Mouse (Mus musculus) liver, postnatal 0 days (tissue): ENCODE results near the gene Wdr70. TPM values are rescaled to one million over a fixed set of nuclear protein-coding genes. Genes with fewer than 3 reads are reported as not detected.

Experiments
- ATAC-seq: fragments of 200-750 bp; cut with Nextera tagmentation; 2 replicates; pipeline ENCODE4 v1.8.0; 2017; ENCODE audit warnings: mild to moderate bottlenecking, moderate library complexity
- DNase-seq: peaks from one replicate; pipeline ENCODE4 v3.0.0-alpha.2; 2016
- H3K27ac ChIP-seq: fragments of 300-500 bp; sonication (generic); 2 replicates; pipeline ENCODE4 v1.5.1; 2014; ENCODE audit warnings: antibody characterized with exemption, moderate library complexity, mild to moderate bottlenecking, low read depth
- H3K27me3 ChIP-seq: fragments of 300-500 bp; sonication (generic); 2 replicates; pipeline ENCODE4 v1.6.1; 2014; ENCODE audit warnings: low read length, control low read depth, mixed read lengths; ENCODE audit not compliant: insufficient read depth
- H3K36me3 ChIP-seq: fragments of 300-500 bp; sonication (generic); replicated peaks from 2 replicates; pipeline ENCODE4 v1.6.1; 2014; ENCODE audit warnings: mild to moderate bottlenecking, control low read depth, low read length, moderate library complexity, mixed read lengths; ENCODE audit not compliant: insufficient read depth
- H3K4me1 ChIP-seq: fragments of 300-500 bp; sonication (generic); 2 replicates; pipeline ENCODE4 v1.6.1; 2014; ENCODE audit warnings: antibody characterized with exemption, mild to moderate bottlenecking, control low read depth; ENCODE audit not compliant: insufficient read depth
- H3K4me2 ChIP-seq: fragments of 300-500 bp; sonication (generic); 2 replicates; pipeline ENCODE4 v1.6.1; 2014; ENCODE audit warnings: low read depth, mild to moderate bottlenecking, low read length, moderate library complexity, mixed read lengths
- H3K4me3 ChIP-seq: fragments of 300-500 bp; sonication (generic); 2 replicates; pipeline ENCODE4 v1.5.1; 2014; ENCODE audit warnings: low read depth, low read length
- H3K9ac ChIP-seq: fragments of 300-500 bp; sonication (generic); replicated peaks from 2 replicates; pipeline ENCODE4 v1.6.1; 2014; ENCODE audit warnings: mild to moderate bottlenecking, moderate library complexity
- H3K9me3 ChIP-seq: fragments of 300-500 bp; sonication (generic); 2 replicates; pipeline ENCODE4 v1.6.1; 2016; ENCODE audit warnings: mild to moderate bottlenecking, control low read depth, low read length, mixed read lengths
- CTCF ChIP-seq: sonication (generic); IDR thresholded peaks from 2 replicates; pipeline ENCODE4 v1.5.1; 2016; ENCODE audit warnings: antibody characterized with exemption, low read depth
- EP300 ChIP-seq: IDR thresholded peaks from 2 replicates; pipeline ENCODE4 v1.6.1; 2016; ENCODE audit warnings: antibody characterized with exemption, low read depth, mild to moderate bottlenecking
- WGBS: fragments of 180-500 bp; shearing (Covaris S2); extraction: QIAGEN DNeasy Blood & Tissue Kit; methylation state at CpG from one replicate; pipeline ENCODE4 v1.1.7; 2014; ENCODE audit not compliant: insufficient replicate concordance; 5-methylcytosine and 5-hydroxymethylcytosine counted together
- polyA plus RNA-seq: library from polyadenylated mRNA; unstranded; fragments of >200 nt; fragmentation: Nextera tagmentation; extraction: Ambion mirVana; gene quantifications from 2 replicates; pipeline ENCODE4 v1.2.1, GENCODE M21; 2015

The Wdr70 gene
- 13.1 and 15.5 TPM in 2 replicates for polyA plus RNA-seq

DNA sequence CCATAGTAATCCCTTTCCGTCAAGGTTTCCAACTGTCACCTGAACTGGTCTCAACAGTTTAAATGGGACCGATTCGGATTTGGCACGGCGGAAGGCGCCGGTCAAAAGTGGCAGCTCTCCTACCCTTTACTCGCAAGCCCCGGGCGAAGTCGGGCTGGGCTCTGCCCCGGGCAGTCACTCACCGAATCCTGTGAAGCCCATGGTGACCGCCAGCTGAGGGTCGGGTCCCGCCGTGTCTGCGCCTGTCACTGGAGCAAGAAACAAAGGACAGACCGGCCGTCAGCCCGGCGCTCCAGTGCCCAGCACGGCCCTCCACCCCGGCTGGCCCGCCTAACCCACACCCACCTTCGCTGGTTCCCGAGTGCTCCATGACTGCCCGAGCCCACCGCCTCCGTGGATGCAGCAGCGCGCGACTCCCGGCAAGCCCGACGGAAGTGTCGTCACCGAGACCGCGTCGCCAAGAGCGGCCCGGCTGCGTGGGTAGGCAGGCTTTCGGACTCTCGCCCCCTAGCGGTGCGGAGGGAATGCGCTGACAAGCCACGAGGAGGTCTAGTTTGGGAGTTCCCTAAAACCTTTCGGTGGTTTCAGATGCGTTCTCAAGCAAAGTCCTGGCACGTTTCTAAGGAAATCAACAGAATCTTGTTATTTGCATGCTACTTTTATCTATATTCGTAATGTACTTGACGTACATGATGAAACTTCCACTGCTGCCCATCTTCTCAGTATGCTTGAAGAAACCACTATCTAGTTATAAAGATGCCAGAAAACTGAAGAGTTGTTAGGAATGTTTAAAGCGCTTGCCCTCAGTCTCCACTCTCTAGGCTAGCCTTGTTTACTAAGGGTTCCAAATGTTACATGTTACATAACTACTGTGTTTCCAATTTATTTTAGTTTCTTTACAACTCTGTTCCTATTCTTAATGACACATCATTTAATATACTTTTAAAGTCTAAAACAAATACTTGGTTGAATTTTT is at the start of gene Wdr70:
TSS of gene Wdr70 (minus strand) at position 436 of the 976 bp plus-strand sequence.
- peak within 1 kb of the TSS; percentile 92 for H3K9ac ChIP-seq
- peak within 1 kb of the TSS; percentile 76 for H3K27ac ChIP-seq
- peak within 1 kb of the TSS; percentile 85 for H3K4me2 ChIP-seq
- H3K27me3 ChIP-seq: no peaks in the 10 kb centered on the region
- H3K36me3 ChIP-seq: peaks cover 18% of the 10 kb centered on the region; the same call in 1 of the 2 replicates
- 0 out of 2 replicates have a peak, but pooled peaks cover 2% of the 10 kb centered on the region for H3K4me1 ChIP-seq
- no peaks in the 10 kb centered on the region for H3K9me3 ChIP-seq
- WGBS: 3% methylated on average over 56 of the region's 56 CpGs
- ATAC-seq (peak; percentile 95), DNase-seq (peak; percentile 99)
- H3K4me3 ChIP-seq: peak within 1 kb of the TSS; percentile 89
- TF ChIP-seq EP300 (peak; percentile 50; the same call in 1 of the 2 replicates), CTCF (peak; percentile 100)

DNA sequence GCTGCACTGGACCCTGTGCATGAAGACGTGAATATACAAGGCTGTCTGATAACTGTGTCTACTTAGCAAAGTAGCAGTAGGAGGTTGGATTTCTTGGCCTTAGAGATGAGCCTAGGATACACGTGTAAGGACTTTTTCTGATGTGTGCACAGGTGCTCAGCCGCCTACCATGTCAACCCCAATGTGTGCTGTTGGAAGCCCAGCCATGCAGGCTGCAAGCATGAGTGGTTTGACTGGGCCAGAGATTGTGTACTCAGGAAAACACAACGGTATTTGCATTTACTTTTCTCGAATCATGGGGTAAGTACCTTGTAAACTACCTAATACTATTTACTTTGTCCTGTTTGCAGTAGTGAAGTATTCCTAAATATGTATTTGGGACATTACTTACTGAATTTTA is 36.6 kb upstream of the Wdr70 start:
- no peak for DNase-seq
- H3K27ac ChIP-seq: no peak overlapping the region
- WGBS: 70% methylated on average over 5 of the region's 5 CpGs
- H3K27me3 ChIP-seq: no peaks in the 10 kb centered on the region
- ATAC-seq: no peak
- peaks cover 79% of the 10 kb centered on the region for H3K36me3 ChIP-seq
- no peak overlapping the region for H3K4me3 ChIP-seq
- no peak overlapping the region for H3K9ac ChIP-seq
- H3K4me2 ChIP-seq: no peak overlapping the region
- TF ChIP-seq EP300 (no peak), CTCF (no peak)
- H3K4me1 ChIP-seq: no peaks in the 10 kb centered on the region
- no peaks in the 10 kb centered on the region for H3K9me3 ChIP-seq

DNA sequence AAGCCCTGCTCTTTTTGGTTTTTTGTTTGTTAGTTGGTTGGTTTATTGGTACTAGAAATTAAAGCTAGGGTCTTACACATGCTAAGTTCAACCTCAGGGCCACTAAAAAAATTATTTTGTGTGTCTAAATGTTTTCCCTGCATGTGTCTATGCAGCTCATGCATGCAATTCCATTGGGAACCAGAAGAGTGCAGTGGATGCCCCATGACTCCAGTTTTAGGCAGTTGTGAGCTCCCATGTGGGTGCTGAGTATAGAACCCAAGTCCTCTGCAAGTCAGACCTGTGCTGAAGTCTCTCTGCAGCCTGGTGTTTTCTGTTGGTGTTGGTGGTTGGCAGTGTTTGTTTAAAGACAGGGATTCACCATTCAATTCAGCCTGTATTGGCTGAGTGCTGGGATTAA is 32.8 kb upstream of the Wdr70 start:
- no peak for ATAC-seq
- Histone ChIP-seq H3K27me3 (no peaks in the 10 kb centered on the region), H3K9me3 (no peaks in the 10 kb centered on the region), H3K4me1 (no peaks in the 10 kb centered on the region), H3K4me3 (no peak overlapping the region), H3K9ac (no peak overlapping the region), H3K4me2 (no peak overlapping the region), H3K27ac (0 out of 2 replicates have a peak overlapping the region, but pooled peaks have one; percentile 22), H3K36me3 (peaks cover 71% of the 10 kb centered on the region)
- TF ChIP-seq CTCF (peak; percentile 21; the same call in 1 of the 2 replicates), EP300 (no peak)
- DNase-seq: no peak

DNA sequence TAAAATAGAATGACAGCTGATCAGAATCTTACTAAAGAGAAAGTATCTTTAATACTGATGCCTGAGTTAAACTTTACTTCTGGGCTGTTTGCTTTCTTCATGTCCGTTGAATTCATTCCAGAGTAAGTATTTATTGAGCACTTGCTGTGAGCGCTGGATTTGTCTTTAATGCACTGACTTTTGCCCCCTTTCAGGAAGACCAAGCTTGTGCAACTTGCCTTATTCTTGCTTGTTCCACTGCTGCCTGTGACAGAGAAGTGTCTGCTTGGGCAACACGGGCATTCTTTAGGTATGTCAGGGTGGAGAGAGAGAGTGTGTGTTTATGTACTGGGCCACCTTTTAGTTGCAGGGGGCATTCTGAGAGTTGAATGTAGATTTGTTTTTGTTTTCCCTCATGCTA is 32.3 kb upstream of the Wdr70 start:
- Histone ChIP-seq H3K36me3 (peaks cover 71% of the 10 kb centered on the region), H3K4me1 (no peaks in the 10 kb centered on the region)
- peak; percentile 15 for DNase-seq

DNA sequence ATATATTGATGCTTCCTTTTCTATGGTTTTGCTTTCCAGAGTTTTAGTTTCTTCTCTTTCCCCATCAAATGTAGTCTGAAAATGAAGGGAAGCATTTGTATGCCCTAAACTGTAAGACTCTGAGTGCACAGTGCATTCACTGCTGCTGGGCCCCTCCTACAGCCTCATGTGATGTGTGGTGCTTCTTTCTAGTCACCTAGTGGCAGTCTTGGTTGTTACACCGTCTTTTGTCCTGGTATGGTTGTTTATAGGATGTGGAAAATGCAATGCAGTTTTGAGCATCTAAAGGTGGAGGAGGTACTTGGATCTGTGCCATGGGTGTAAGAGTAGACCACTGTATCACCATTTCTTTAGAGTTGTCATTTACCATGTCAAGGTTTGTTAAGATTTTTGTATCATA is 30.3 kb upstream of the Wdr70 start:
- WGBS: 77% methylated on average over 1 of the region's 1 CpGs
- ATAC-seq: no peak
- Histone ChIP-seq H3K27ac (no peak overlapping the region), H3K36me3 (peaks cover 59% of the 10 kb centered on the region), H3K4me3 (no peak overlapping the region), H3K4me2 (no peak overlapping the region), H3K9ac (no peak overlapping the region), H3K9me3 (no peaks in the 10 kb centered on the region), H3K27me3 (no peaks in the 10 kb centered on the region), H3K4me1 (no peaks in the 10 kb centered on the region)
- TF ChIP-seq EP300 (no peak), CTCF (no peak)
- DNase-seq: no peak

More for the DNA sequence above, 32.3 kb upstream of the Wdr70 start:
- ATAC-seq: peak; percentile 78
- H3K9me3 ChIP-seq: no peaks in the 10 kb centered on the region
- H3K4me3 ChIP-seq: no peak overlapping the region
- H3K4me2 ChIP-seq: no peak overlapping the region
- H3K27ac ChIP-seq: no peak overlapping the region
- TF ChIP-seq EP300: no peak
- TF ChIP-seq CTCF: no peak
- no peaks in the 10 kb centered on the region for H3K27me3 ChIP-seq
- whole genome bisulfite sequencing: 66% methylated on average over 3 of the region's 3 CpGs
- H3K9ac ChIP-seq: no peak overlapping the region

DNA sequence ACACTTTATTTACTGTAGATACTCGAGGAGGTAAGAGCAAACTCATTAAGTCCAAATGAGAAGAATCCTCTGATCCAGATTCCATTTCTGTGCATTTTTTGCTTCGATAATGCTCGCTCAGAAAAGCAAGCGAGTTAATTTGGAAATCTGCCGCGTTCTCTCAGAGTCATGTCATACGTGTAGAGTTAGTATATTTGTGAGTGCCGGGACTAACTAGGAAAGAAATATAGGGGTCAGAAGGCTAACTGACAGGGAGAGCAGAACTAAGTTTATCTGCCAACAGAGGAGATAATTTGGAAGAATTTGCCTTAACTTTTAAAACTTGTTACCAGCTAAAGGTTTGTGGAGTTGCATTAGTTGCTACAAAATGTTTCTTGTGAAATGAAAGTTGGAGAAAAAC is 10.8 kb upstream of the Wdr70 start:
- Histone ChIP-seq H3K9ac (peak overlapping the region; percentile 91), H3K36me3 (peaks cover 18% of the 10 kb centered on the region), H3K27me3 (no peaks in the 10 kb centered on the region), H3K4me3 (peak overlapping the region; percentile 95), H3K27ac (peak overlapping the region; percentile 82), H3K9me3 (no peaks in the 10 kb centered on the region), H3K4me1 (peaks cover 11% of the 10 kb centered on the region), H3K4me2 (peak overlapping the region; percentile 75)
- no peak for DNase-seq
- 2% methylated on average over 8 of the region's 8 CpGs for WGBS
- no peak for TF ChIP-seq CTCF
- TF ChIP-seq EP300: no peak
- no peak for ATAC-seq
